Mouse (Mus musculus): ENCODE measurements around the gene Ermn.

DNA sequence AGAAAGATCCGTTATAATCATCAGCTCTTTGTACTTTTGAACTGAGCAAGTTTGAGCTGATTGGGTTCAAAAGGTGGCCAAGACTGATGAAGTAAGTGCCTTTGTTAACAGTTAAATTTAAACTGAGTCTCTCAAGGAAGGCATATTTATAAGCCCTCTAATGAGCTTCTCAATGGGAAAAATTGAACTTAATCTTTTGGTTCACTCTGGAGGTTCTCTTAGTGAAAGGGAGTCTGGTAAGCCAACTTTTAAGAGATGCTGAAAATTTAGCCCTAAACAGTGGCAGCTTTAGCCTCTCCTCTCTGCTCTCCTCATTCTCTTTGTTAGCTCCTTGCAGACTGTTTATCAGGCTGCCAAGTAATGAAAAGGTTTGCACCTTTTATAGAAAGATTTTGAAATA lies 42.2 kb upstream of the Ermn start:
- TF ChIP-seq CTCF (IDR thresholded peaks at IDR 0.05; ENCODE audit: insufficient read depth, low read depth, low read length) (no peak), POLR2A (IDR thresholded peaks at IDR 0.05; ENCODE audit: insufficient read depth, low read depth, low read length) (no peak)
